In genomic region chr3:88138336-88139242, GRCm38 (mm10) we compare ENCODE assay signal across 7 mouse cellular contexts. TPM values are rescaled to one million over a fixed set of nuclear protein-coding genes. Genes with fewer than 3 reads are reported as not detected.
DNase-seq lines count a peak whose midpoint lies in the region; ATAC-seq and TF ChIP-seq lines count a peak whose summit lies in the region.

No protein-coding gene starts in this region.

- peak overlapping the region; percentile 99 for H3K27ac ChIP-seq in embryonic facial prominence, embryonic 13.5 days
- H3K27ac ChIP-seq in heart, adult 2 months = peak overlapping the region; percentile 99
- H3K27ac ChIP-seq in limb, embryonic 13.5 days = peak overlapping the region; percentile 99
- H3K27ac ChIP-seq in midbrain, embryonic 16.5 days (ENCODE audit: low read length) = peak overlapping the region; percentile 83

- no peaks in the 10 kb centered on the region for H3K36me3 ChIP-seq in embryonic facial prominence, embryonic 13.5 days
- H3K36me3 ChIP-seq in heart, adult 2 months (ENCODE audit: control insufficient read depth, insufficient read depth, low read length) = no peaks in the 10 kb centered on the region; the same call in 1 of the 2 replicates
- no peaks in the 10 kb centered on the region for H3K36me3 ChIP-seq in limb, embryonic 13.5 days
- no peaks in the 10 kb centered on the region for H3K36me3 ChIP-seq in midbrain, embryonic 16.5 days (ENCODE audit: control insufficient read depth, insufficient read depth, low read length)

- H3K4me3 ChIP-seq in embryonic facial prominence, embryonic 13.5 days = peak overlapping the region; percentile 98
- H3K4me3 ChIP-seq in heart, adult 2 months = peak overlapping the region; percentile 80
- peak overlapping the region; percentile 59 for H3K4me3 ChIP-seq in limb, embryonic 13.5 days
- peak overlapping the region; percentile 46 for H3K4me3 ChIP-seq in midbrain, embryonic 16.5 days (ENCODE audit: low read depth, low read length)

- peak; percentile 100 for TF ChIP-seq EP300 in heart, adult 2 months (IDR thresholded peaks at IDR 0.05; ENCODE audit: insufficient read depth, low read depth, low read length)

- H3K9ac ChIP-seq in embryonic facial prominence, embryonic 13.5 days = peak overlapping the region; percentile 78
- peak overlapping the region; percentile 86 for H3K9ac ChIP-seq in heart, adult 2 months (ENCODE audit: low read depth, low read length)
- H3K9ac ChIP-seq in limb, embryonic 13.5 days = peak overlapping the region; percentile 75
- peak overlapping the region; percentile 64 for H3K9ac ChIP-seq in midbrain, embryonic 16.5 days (ENCODE audit: low read depth, low read length)

- H3K4me2 ChIP-seq in embryonic facial prominence, embryonic 13.5 days = peak overlapping the region; percentile 94
- peak overlapping the region; percentile 98 for H3K4me2 ChIP-seq in limb, embryonic 13.5 days (replicated peaks)
- H3K4me2 ChIP-seq in midbrain, embryonic 16.5 days (ENCODE audit: low read length) = peak overlapping the region; percentile 95

- H3K79me2 ChIP-seq in heart, adult 2 months (replicated peaks; ENCODE audit: control insufficient read depth, insufficient read depth, low read length) = peaks cover 3% of the 10 kb centered on the region

- ATAC-seq in embryonic facial prominence, embryonic 13.5 days (ENCODE audit: insufficient number of reproducible peaks, insufficient read depth, low FRiP score, low TSS enrichment, low read depth) = peak; percentile 72
- peak; percentile 78 for ATAC-seq in limb, embryonic 13.5 days (ENCODE audit: low FRiP score, low read depth)
- ATAC-seq in midbrain, embryonic 16.5 days = peak; percentile 80

- no peaks in the 10 kb centered on the region for H3K27me3 ChIP-seq in embryonic facial prominence, embryonic 13.5 days
- no peaks in the 10 kb centered on the region for H3K27me3 ChIP-seq in heart, adult 2 months (ENCODE audit: control insufficient read depth, insufficient read depth, low read length)
- H3K27me3 ChIP-seq in limb, embryonic 13.5 days = no peaks in the 10 kb centered on the region
- peaks cover 7% of the 10 kb centered on the region for H3K27me3 ChIP-seq in midbrain, embryonic 16.5 days (ENCODE audit: control insufficient read depth, insufficient read depth, low read depth, low read length)

- DNase-seq in adrenal gland, postnatal 25 days = peak; percentile 90
- peak; percentile 92 to 96 for DNase-seq in heart, adult 2 months
- peak; percentile 95 to 97 for DNase-seq in kidney, adult 8-10 months
- DNase-seq in spleen, postnatal 10 days (ENCODE audit: low spot score in 2 of 2) = peak; percentile 69 to 87

- intact Hi-C loops in heart, adult 2 months (cut with DNase I) = no loop called here

- no peak for TF ChIP-seq CTCF in heart, adult 2 months (IDR thresholded peaks at IDR 0.05)

- WGBS in embryonic facial prominence, embryonic 13.5 days = under 1% methylated on average over 32 of the region's 32 CpGs
- WGBS in heart, adult 2 months = under 1% methylated on average over 32 of the region's 32 CpGs
- WGBS in limb, embryonic 13.5 days = under 1% methylated on average over 32 of the region's 32 CpGs
- WGBS in midbrain, embryonic 16.5 days = under 1% methylated on average over 32 of the region's 32 CpGs

- H3K9me3 ChIP-seq in embryonic facial prominence, embryonic 13.5 days = no peaks in the 10 kb centered on the region
- no peaks in the 10 kb centered on the region for H3K9me3 ChIP-seq in limb, embryonic 13.5 days
- H3K9me3 ChIP-seq in midbrain, embryonic 16.5 days (replicated peaks; ENCODE audit: control insufficient read depth, low read length, poor library complexity, severe bottlenecking) = no peaks in the 10 kb centered on the region

- TF ChIP-seq POLR2A in heart, adult 2 months (IDR thresholded peaks at IDR 0.05; ENCODE audit: insufficient read depth, low read depth, low read length) = peak; percentile 66

- peaks cover 45% of the 10 kb centered on the region for H3K4me1 ChIP-seq in embryonic facial prominence, embryonic 13.5 days
- H3K4me1 ChIP-seq in heart, adult 2 months (ENCODE audit: control insufficient read depth, insufficient read depth, low read length) = peaks cover 13% of the 10 kb centered on the region
- peaks cover 43% of the 10 kb centered on the region for H3K4me1 ChIP-seq in limb, embryonic 13.5 days
- peaks cover 20% of the 10 kb centered on the region for H3K4me1 ChIP-seq in midbrain, embryonic 16.5 days (ENCODE audit: control insufficient read depth, insufficient read depth, low read length)

RNA-seq across cellular contexts. Expression of gene Mef2d, which starts 3.6 kb away (rescaled TPM):
- 104 TPM in 2 replicates for total RNA-seq in adrenal gland, postnatal 25 days (2021)
- polyA plus RNA-seq in embryonic facial prominence, embryonic 13.5 days (2015; fragmentation: Nextera tagmentation; extraction: Ambion mirVana) = 18.1 and 18.2 TPM in 2 replicates
- 100 to 1,000 TPM; 118 to 129 TPM for total RNA-seq in heart, adult 2 months (2021)
- polyA plus RNA-seq in heart, adult 2 months (2012; rRNA removed) = 119 and 122 TPM in 2 replicates
- polyA plus RNA-seq in limb, embryonic 13.5 days (2015; fragmentation: Nextera tagmentation; extraction: Ambion mirVana) = 16.4 and 19.7 TPM in 2 replicates
- polyA plus RNA-seq in midbrain, embryonic 16.5 days (2015; fragmentation: Nextera tagmentation; extraction: Ambion mirVana) = 21.6 and 22.5 TPM in 2 replicates

RNA-seq across cellular contexts. Expression of gene Iqgap3, which starts 56.8 kb away (rescaled TPM):
- 4.5 and 5.9 TPM in 2 replicates for total RNA-seq in adrenal gland, postnatal 25 days (2021)
- 20.1 and 22.8 TPM in 2 replicates for polyA plus RNA-seq in embryonic facial prominence, embryonic 13.5 days (2015; fragmentation: Nextera tagmentation; extraction: Ambion mirVana)
- under 1 TPM; 0.21 to 0.45 TPM for total RNA-seq in heart, adult 2 months (2021)
- polyA plus RNA-seq in heart, adult 2 months (2012; rRNA removed) = 0.64 and 1.1 TPM in 2 replicates
- 19.5 and 20.6 TPM in 2 replicates for polyA plus RNA-seq in limb, embryonic 13.5 days (2015; fragmentation: Nextera tagmentation; extraction: Ambion mirVana)
- polyA plus RNA-seq in midbrain, embryonic 16.5 days (2015; fragmentation: Nextera tagmentation; extraction: Ambion mirVana) = 1.8 and 2.3 TPM in 2 replicates

Comparison
In these comparisons a context has a peak if more than half of its experiments do, and no peak if none do; other contexts are left out.
1. Peak in every context shown above with its lines: DNase-seq, ATAC-seq, H3K4me3 ChIP-seq and H3K27ac ChIP-seq.
2. H3K4me3 ChIP-seq: peak in every context shown above with its lines; median percentile 98 in embryonic facial prominence, embryonic 13.5 days; 80 in heart, adult 2 months; 59 in limb, embryonic 13.5 days; 46 in midbrain, embryonic 16.5 days.